Mouse (Mus musculus): Measurements from ENCODE around the gene Ttc28. TPM values are rescaled to one million over a fixed set of nuclear protein-coding genes. Genes with fewer than 3 reads are reported as not detected.

Ttc28 gene
- total and polyA plus RNA-seq, 2 experiments, result 0.81 to 0.83 TPM

DNA sequence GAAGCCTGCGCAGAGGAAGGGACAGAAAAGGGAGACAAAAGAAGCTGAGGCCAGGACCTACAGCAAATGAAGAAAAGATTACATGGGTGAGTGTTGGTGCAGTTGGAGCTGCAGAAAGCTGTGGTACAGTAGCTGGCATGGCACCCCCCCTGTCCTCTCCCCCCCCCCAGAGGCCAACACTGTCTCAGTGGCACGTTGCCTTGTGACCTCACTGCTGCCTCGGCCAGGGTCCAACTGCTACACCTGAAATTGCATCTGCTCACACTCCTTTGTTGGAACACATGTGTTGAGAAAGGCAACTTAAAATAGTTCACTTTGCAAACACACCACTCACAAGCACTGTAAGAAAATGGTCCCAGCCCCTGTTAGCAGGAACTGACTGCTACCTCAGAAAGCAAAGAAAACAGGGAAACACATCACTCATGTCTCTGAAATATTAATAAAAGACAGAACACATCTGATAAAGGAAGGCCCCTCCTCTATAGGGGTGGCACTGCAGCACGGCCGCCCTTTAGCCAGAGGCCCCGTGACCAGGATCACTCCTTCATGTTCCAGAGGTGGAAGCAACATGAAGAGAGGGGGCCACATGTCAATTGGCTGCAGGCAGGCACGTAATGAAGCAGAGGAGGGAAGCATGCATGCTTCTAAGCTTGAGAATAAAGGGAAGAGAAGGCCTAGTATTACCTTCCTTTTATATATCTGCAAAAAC is 301.8 kb downstream of the Ttc28 start:
- no peaks in the 10 kb centered on the region for H3K27me3 ChIP-seq (ENCODE audit: control insufficient read depth, insufficient read depth, low read length)
- H3K36me3 ChIP-seq (ENCODE audit: control insufficient read depth, insufficient read depth, low read length), result no peaks in the 10 kb centered on the region
- H3K79me2 ChIP-seq (ENCODE audit: control insufficient read depth, insufficient read depth, low read length), result no peaks in the 10 kb centered on the region
- H3K4me3 ChIP-seq (ENCODE audit: insufficient read depth, low read depth, low read length), result no peak overlapping the region
- peaks cover 2% of the 10 kb centered on the region; the same call in 1 of the 2 replicates for H3K4me1 ChIP-seq (ENCODE audit: control insufficient read depth, insufficient read depth, low read length)
- no peak for DNase-seq (ENCODE audit: extremely low read depth, low read depth, low spot score)
- no peak for TF ChIP-seq POLR2A (IDR thresholded peaks at IDR 0.05; ENCODE audit: extremely low read depth, insufficient read depth, low read length)
- TF ChIP-seq CTCF (IDR thresholded peaks at IDR 0.05; ENCODE audit: low read depth, low read length), result no peak
- no peak overlapping the region for H3K9ac ChIP-seq (ENCODE audit: low read depth, low read length)
- 81% methylated on average over 7 of the region's 7 CpGs for WGBS
- no peak overlapping the region for H3K27ac ChIP-seq (replicated peaks; ENCODE audit: insufficient read depth, low read depth, low read length)

GRCm38 (mm10) chr5:111186600-111186999 is 307.0 kb downstream of the Ttc28 start:
- H3K79me2 ChIP-seq (ENCODE audit: control insufficient read depth, insufficient read depth, low read length), result no peaks in the 10 kb centered on the region
- WGBS, result 66% methylated on average over 11 of the region's 11 CpGs
- H3K4me3 ChIP-seq (ENCODE audit: insufficient read depth, low read depth, low read length), result no peak overlapping the region
- H3K36me3 ChIP-seq (ENCODE audit: control insufficient read depth, insufficient read depth, low read length), result no peaks in the 10 kb centered on the region
- TF ChIP-seq POLR2A (IDR thresholded peaks at IDR 0.05; ENCODE audit: extremely low read depth, insufficient read depth, low read length), result no peak
- TF ChIP-seq CTCF (IDR thresholded peaks at IDR 0.05; ENCODE audit: low read depth, low read length), result no peak
- no peak overlapping the region for H3K27ac ChIP-seq (replicated peaks; ENCODE audit: insufficient read depth, low read depth, low read length)
- no peak overlapping the region for H3K9ac ChIP-seq (ENCODE audit: low read depth, low read length)
- no peaks in the 10 kb centered on the region for H3K4me1 ChIP-seq (ENCODE audit: control insufficient read depth, insufficient read depth, low read length)
- DNase-seq (ENCODE audit: extremely low read depth, low read depth, low spot score), result no peak
- H3K27me3 ChIP-seq (ENCODE audit: control insufficient read depth, insufficient read depth, low read length), result no peaks in the 10 kb centered on the region

DNA sequence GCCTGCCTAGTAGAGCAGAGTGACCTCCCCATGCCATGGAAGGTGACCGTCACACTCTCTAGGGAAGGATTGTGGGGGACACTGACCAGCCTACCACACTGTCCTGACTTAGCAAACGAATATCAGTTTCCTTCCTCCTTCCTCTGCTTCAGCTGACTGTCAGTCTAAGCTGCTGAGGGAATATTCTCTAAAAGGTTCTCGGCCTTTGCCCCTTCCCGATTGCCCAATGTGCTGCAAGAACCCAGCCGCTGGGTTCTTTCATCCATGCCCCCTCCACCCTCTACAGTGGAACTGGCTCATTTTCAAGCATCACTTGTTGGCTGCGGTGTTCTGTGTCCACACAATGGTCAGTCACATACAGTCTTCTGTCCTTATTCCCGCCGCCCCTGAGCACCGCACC is 312.4 kb downstream of the Ttc28 start:
- no peak for TF ChIP-seq CTCF (IDR thresholded peaks at IDR 0.05; ENCODE audit: low read depth, low read length)
- TF ChIP-seq POLR2A (IDR thresholded peaks at IDR 0.05; ENCODE audit: extremely low read depth, insufficient read depth, low read length), result no peak
- WGBS, result 34% methylated on average over 9 of the region's 9 CpGs

GRCm38 (mm10) chr5:111194829-111195228 is 315.2 kb downstream of the Ttc28 start:
- 0 out of 2 replicates have a peak, but pooled peaks cover 2% of the 10 kb centered on the region for H3K4me1 ChIP-seq (ENCODE audit: control insufficient read depth, insufficient read depth, low read length)
- no peak overlapping the region for H3K4me3 ChIP-seq (ENCODE audit: insufficient read depth, low read depth, low read length)
- no peaks in the 10 kb centered on the region for H3K79me2 ChIP-seq (ENCODE audit: control insufficient read depth, insufficient read depth, low read length)
- TF ChIP-seq CTCF (IDR thresholded peaks at IDR 0.05; ENCODE audit: low read depth, low read length) (no peak), POLR2A (IDR thresholded peaks at IDR 0.05; ENCODE audit: extremely low read depth, insufficient read depth, low read length) (no peak)
- no peak for DNase-seq (ENCODE audit: extremely low read depth, low read depth, low spot score)
- H3K27ac ChIP-seq (replicated peaks; ENCODE audit: insufficient read depth, low read depth, low read length), result no peak overlapping the region
- H3K9ac ChIP-seq (ENCODE audit: low read depth, low read length), result no peak overlapping the region
- H3K36me3 ChIP-seq (ENCODE audit: control insufficient read depth, insufficient read depth, low read length), result no peaks in the 10 kb centered on the region
- WGBS, result 67% methylated on average over 2 of the region's 2 CpGs
- H3K27me3 ChIP-seq (ENCODE audit: control insufficient read depth, insufficient read depth, low read length), result no peaks in the 10 kb centered on the region

More for the DNA sequence above, 312.4 kb downstream of the Ttc28 start:
- DNase-seq (ENCODE audit: extremely low read depth, low read depth, low spot score), result peak; percentile 33
- no peaks in the 10 kb centered on the region for H3K36me3 ChIP-seq (ENCODE audit: control insufficient read depth, insufficient read depth, low read length)
- 0 out of 2 replicates have a peak, but pooled peaks cover 2% of the 10 kb centered on the region for H3K4me1 ChIP-seq (ENCODE audit: control insufficient read depth, insufficient read depth, low read length)
- no peak overlapping the region for H3K9ac ChIP-seq (ENCODE audit: low read depth, low read length)
- no peak overlapping the region for H3K4me3 ChIP-seq (ENCODE audit: insufficient read depth, low read depth, low read length)
- no peaks in the 10 kb centered on the region for H3K27me3 ChIP-seq (ENCODE audit: control insufficient read depth, insufficient read depth, low read length)
- H3K27ac ChIP-seq (replicated peaks; ENCODE audit: insufficient read depth, low read depth, low read length), result no peak overlapping the region
- no peaks in the 10 kb centered on the region for H3K79me2 ChIP-seq (ENCODE audit: control insufficient read depth, insufficient read depth, low read length)

DNA sequence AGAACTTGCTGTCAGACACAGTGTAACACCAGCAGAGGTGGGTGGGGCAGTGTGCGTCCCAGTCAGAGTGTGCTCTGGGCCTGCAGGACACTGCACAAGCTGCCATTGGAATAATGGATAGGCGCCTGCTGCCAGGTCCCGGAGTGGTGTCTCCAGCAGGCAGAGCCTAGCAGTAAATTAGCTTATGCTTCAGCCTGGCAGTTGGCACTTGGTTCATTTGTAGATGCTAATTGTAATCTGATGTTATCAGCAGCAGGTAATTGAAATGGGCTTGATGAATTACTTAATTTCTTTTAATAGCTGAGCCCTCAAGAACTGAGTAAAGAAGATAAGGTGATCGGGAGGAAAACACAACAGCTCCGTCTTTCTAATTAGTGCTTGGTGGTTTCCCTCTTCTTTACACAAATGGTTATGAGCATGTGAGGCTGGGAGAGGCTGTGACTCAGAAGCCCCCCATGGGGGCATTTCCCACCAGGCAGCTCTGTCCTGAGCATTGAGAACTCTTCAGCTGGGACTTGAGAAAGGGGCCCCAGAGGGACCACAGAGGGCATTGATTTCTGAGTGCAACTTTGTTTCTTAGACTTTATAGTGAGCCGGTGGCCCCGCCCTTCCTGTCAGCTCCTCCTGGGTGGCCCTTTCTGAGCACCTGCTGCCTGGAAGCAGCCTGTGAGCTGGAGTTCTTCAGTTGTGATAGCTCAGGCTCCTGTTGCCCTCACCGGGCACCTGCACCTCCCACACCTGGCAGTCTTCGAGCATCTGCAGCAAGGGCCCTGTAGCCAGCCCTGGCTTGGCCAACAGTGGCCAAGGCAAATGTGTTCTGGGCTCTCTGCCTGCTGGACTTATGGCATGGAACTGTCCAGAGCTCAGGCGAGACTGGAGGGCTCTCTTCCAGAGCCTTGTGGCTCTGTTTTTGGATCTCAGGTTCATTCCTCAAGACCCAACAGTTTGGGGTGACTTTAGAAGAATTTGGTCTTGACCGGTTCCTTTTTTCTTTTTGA is 316.2 kb downstream of the Ttc28 start:
- WGBS, result 77% methylated on average over 11 of the region's 11 CpGs
- Histone ChIP-seq H3K4me1 (ENCODE audit: control insufficient read depth, insufficient read depth, low read length) (0 out of 2 replicates have a peak, but pooled peaks cover 2% of the 10 kb centered on the region), H3K27ac (replicated peaks; ENCODE audit: insufficient read depth, low read depth, low read length) (no peak overlapping the region), H3K36me3 (ENCODE audit: control insufficient read depth, insufficient read depth, low read length) (no peaks in the 10 kb centered on the region), H3K27me3 (ENCODE audit: control insufficient read depth, insufficient read depth, low read length) (no peaks in the 10 kb centered on the region), H3K4me3 (ENCODE audit: insufficient read depth, low read depth, low read length) (no peak overlapping the region), H3K79me2 (ENCODE audit: control insufficient read depth, insufficient read depth, low read length) (no peaks in the 10 kb centered on the region), H3K9ac (ENCODE audit: low read depth, low read length) (no peak overlapping the region)
- DNase-seq (ENCODE audit: extremely low read depth, low read depth, low spot score), result no peak
- TF ChIP-seq CTCF (IDR thresholded peaks at IDR 0.05; ENCODE audit: low read depth, low read length), result no peak
- no peak for TF ChIP-seq POLR2A (IDR thresholded peaks at IDR 0.05; ENCODE audit: extremely low read depth, insufficient read depth, low read length)
